Mouse (Mus musculus) ovary, postnatal 36 days (tissue): ENCODE measurements around the gene Btg3.
A peak's percentile ranks its signal among the peaks of the same experiment; 100 is the strongest.
"Not testable (repeated sequence)": the region's sequence is repeated elsewhere in the genome, so short reads cannot be mapped to it uniquely, and the experiment has no call there.

ENCODE experiments used
- DNase-seq: peaks from one replicate; pipeline ENCODE4 v3.0.0; 2022; ENCODE audit warnings: low spot score, mixed read lengths

The Btg3 gene

GRCm38 (mm10) chr16:78376745-78377570 is at the start of gene Btg3:
Btg3 (minus strand) TSS chr16:78377192.
- DNase-seq: peak; percentile 89

GRCm38 (mm10) chr16:78417733-78418132 is 40.7 kb upstream of the Btg3 start:
- DNase-seq: no peak

GRCm38 (mm10) chr16:78416500-78416899 is 39.5 kb upstream of the Btg3 start:
- no peak for DNase-seq

GRCm38 (mm10) chr16:78409991-78410390 is 33.0 kb upstream of the Btg3 start:
- DNase-seq: no peak

- DNase-seq: no peak
Measured at GRCm38 (mm10) chr16:78407855-78408254, 30.9 kb upstream of the Btg3 start.

GRCm38 (mm10) chr16:78406657-78407056 is 29.7 kb upstream of the Btg3 start:
- no peak for DNase-seq

GRCm38 (mm10) chr16:78402316-78402715 is 25.3 kb upstream of the Btg3 start:
- no peak for DNase-seq

GRCm38 (mm10) chr16:78399423-78399822 is 22.4 kb upstream of the Btg3 start:
- DNase-seq: no peak

- DNase-seq: no peak
Measured at GRCm38 (mm10) chr16:78398734-78399133, 21.7 kb upstream of the Btg3 start.

- no peak for DNase-seq
Measured at GRCm38 (mm10) chr16:78391354-78391753, 14.4 kb upstream of the Btg3 start.

- no peak for DNase-seq
Measured at GRCm38 (mm10) chr16:78389986-78390385, 13.0 kb upstream of the Btg3 start.

- DNase-seq: no peak
Measured at GRCm38 (mm10) chr16:78389122-78389521, 12.1 kb upstream of the Btg3 start.

GRCm38 (mm10) chr16:78378493-78378892 is 1.5 kb upstream of the Btg3 start:
- no peak for DNase-seq

GRCm38 (mm10) chr16:78375821-78376691 is 936 bp downstream of the Btg3 start:
- DNase-seq: peak; percentile 58

- DNase-seq: no peak
Measured at GRCm38 (mm10) chr16:78375222-78375621, 1.8 kb downstream of the Btg3 start.

- DNase-seq: no peak
Measured at GRCm38 (mm10) chr16:78373743-78374142, 3.2 kb downstream of the Btg3 start.

- no peak for DNase-seq
Measured at GRCm38 (mm10) chr16:78372786-78373185, 4.2 kb downstream of the Btg3 start.

- DNase-seq: no peak
Measured at GRCm38 (mm10) chr16:78371491-78372046, 5.4 kb downstream of the Btg3 start.

- DNase-seq: not testable (repeated sequence)
Measured at GRCm38 (mm10) chr16:78364554-78364953, 12.4 kb downstream of the Btg3 start.

- no peak for DNase-seq
Measured at GRCm38 (mm10) chr16:78361466-78361865, 15.5 kb downstream of the Btg3 start.

GRCm38 (mm10) chr16:78357757-78358156 is 19.2 kb downstream of the Btg3 start:
- no peak for DNase-seq

GRCm38 (mm10) chr16:78347328-78347926 is 29.6 kb downstream of the Btg3 start:
- DNase-seq: no peak
